In genomic region chr8:122658807-122659160, GRCm38 (mm10) we compare ENCODE assay signal across 29 mouse cellular contexts. TPM values are rescaled to one million over a fixed set of nuclear protein-coding genes. Genes with fewer than 3 reads are reported as not detected.
DNase-seq lines count a peak whose midpoint lies in the region; ATAC-seq and TF ChIP-seq lines count a peak whose summit lies in the region.
"Had no signal": no experiment of that assay in that cellular context is flagged by ENCODE, and none has a peak within 500 bp of the region (broad histone marks: within the 10 kb centered on the region; RNA-seq: fewer than 3 reads in every experiment).

No protein-coding gene starts in this region.

- no peaks in the 10 kb centered on the region for H3K27me3 ChIP-seq in heart, adult 2 months (ENCODE audit: control insufficient read depth, insufficient read depth, low read length)
- no peaks in the 10 kb centered on the region for H3K27me3 ChIP-seq in stomach, embryonic 14.5 days (ENCODE audit: control insufficient read depth, insufficient read depth, low read length)
- no peaks in the 10 kb centered on the region for H3K27me3 ChIP-seq in stomach, postnatal 0 days (ENCODE audit: control insufficient read depth, insufficient read depth, low read length)
- no peaks in the 10 kb centered on the region for H3K27me3 ChIP-seq in limb, embryonic 11.5 days (ENCODE audit: control insufficient read depth, insufficient read depth, low read length)
- no peaks in the 10 kb centered on the region for H3K27me3 ChIP-seq in intestine, postnatal 0 days (replicated peaks; ENCODE audit: control insufficient read depth, insufficient read depth, low read length)
- H3K27me3 ChIP-seq in liver, embryonic 12.5 days (replicated peaks): no peaks in the 10 kb centered on the region
- H3K27me3 ChIP-seq: heart, embryonic 15.5 days; intestine, embryonic 15.5 days; liver, embryonic 13.5 days; midbrain, embryonic 13.5 days; neural tube, embryonic 12.5 days had no signal

- TF ChIP-seq POLR2A in heart, adult 2 months (IDR thresholded peaks at IDR 0.05; ENCODE audit: insufficient read depth, low read depth, low read length): no peak

- ATAC-seq in stomach, embryonic 14.5 days (ENCODE audit: insufficient number of reproducible peaks, insufficient read depth, low FRiP score, low read depth): no peak
- no peak for ATAC-seq in stomach, postnatal 0 days (ENCODE audit: low FRiP score, low TSS enrichment)
- 0 out of 2 replicates have a peak, but pooled peaks have one; percentile 23 for ATAC-seq in limb, embryonic 11.5 days (ENCODE audit: insufficient number of reproducible peaks, low FRiP score, low TSS enrichment, low read depth)
- ATAC-seq in intestine, postnatal 0 days: no peak
- ATAC-seq in liver, embryonic 12.5 days: no peak
- ATAC-seq: forebrain, embryonic 14.5 days; hindbrain, embryonic 16.5 days; intestine, embryonic 15.5 days; midbrain, embryonic 13.5 days had no signal

- 84% methylated on average over 9 of the region's 9 CpGs for WGBS in heart, adult 2 months
- WGBS in stomach, embryonic 14.5 days: 55% methylated on average over 9 of the region's 9 CpGs
- 61% methylated on average over 9 of the region's 9 CpGs for WGBS in stomach, postnatal 0 days
- WGBS in limb, embryonic 11.5 days: 17% methylated on average over 9 of the region's 9 CpGs
- 80% methylated on average over 9 of the region's 9 CpGs for WGBS in intestine, postnatal 0 days
- WGBS in liver, embryonic 12.5 days (ENCODE audit: insufficient replicate concordance): 82% methylated on average over 9 of the region's 9 CpGs

- TF ChIP-seq CTCF in heart, adult 2 months (IDR thresholded peaks at IDR 0.05): no peak
- TF ChIP-seq CTCF in stomach, postnatal 0 days (IDR thresholded peaks at IDR 0.05; ENCODE audit: low read depth): no peak
- TF ChIP-seq CTCF in intestine, postnatal 0 days (IDR thresholded peaks at IDR 0.05; ENCODE audit: low read depth): no peak

- H3K4me3 ChIP-seq in heart, adult 2 months: no peak overlapping the region
- no peak overlapping the region for H3K4me3 ChIP-seq in stomach, embryonic 14.5 days (ENCODE audit: low read depth, low read length)
- no peak overlapping the region for H3K4me3 ChIP-seq in stomach, postnatal 0 days (ENCODE audit: low read depth, low read length)
- H3K4me3 ChIP-seq in limb, embryonic 11.5 days (ENCODE audit: low read depth, low read length): no peak overlapping the region
- no peak overlapping the region for H3K4me3 ChIP-seq in intestine, postnatal 0 days (ENCODE audit: low read depth, low read length)
- H3K4me3 ChIP-seq in liver, embryonic 12.5 days: no peak overlapping the region
- H3K4me3 ChIP-seq: heart, embryonic 15.5 days; intestine, embryonic 15.5 days; liver, embryonic 13.5 days; midbrain, embryonic 13.5 days; neural tube, embryonic 12.5 days had no signal

- H3K79me2 ChIP-seq in heart, adult 2 months (replicated peaks; ENCODE audit: control insufficient read depth, insufficient read depth, low read length): peaks cover 6% of the 10 kb centered on the region

- no peak overlapping the region for H3K9ac ChIP-seq in heart, adult 2 months (ENCODE audit: low read depth, low read length)
- no peak overlapping the region for H3K9ac ChIP-seq in stomach, embryonic 14.5 days (replicated peaks; ENCODE audit: low read depth, low read length)
- no peak overlapping the region for H3K9ac ChIP-seq in stomach, postnatal 0 days (ENCODE audit: low read length)
- H3K9ac ChIP-seq in limb, embryonic 11.5 days (ENCODE audit: low read length): no peak overlapping the region
- H3K9ac ChIP-seq in intestine, postnatal 0 days (ENCODE audit: low read depth, low read length): no peak overlapping the region
- no peak overlapping the region for H3K9ac ChIP-seq in liver, embryonic 12.5 days
- H3K9ac ChIP-seq: heart, embryonic 15.5 days; intestine, embryonic 15.5 days; liver, embryonic 13.5 days; midbrain, embryonic 13.5 days; neural tube, embryonic 12.5 days had no signal

- no peaks in the 10 kb centered on the region; the same call in 1 of the 2 replicates for H3K36me3 ChIP-seq in heart, adult 2 months (ENCODE audit: control insufficient read depth, insufficient read depth, low read length)
- H3K36me3 ChIP-seq in stomach, embryonic 14.5 days (ENCODE audit: control insufficient read depth, insufficient read depth, low read length): no peaks in the 10 kb centered on the region
- no peaks in the 10 kb centered on the region for H3K36me3 ChIP-seq in stomach, postnatal 0 days (ENCODE audit: control insufficient read depth, insufficient read depth, low read length)
- H3K36me3 ChIP-seq in limb, embryonic 11.5 days (ENCODE audit: control insufficient read depth, insufficient read depth, low read length): no peaks in the 10 kb centered on the region
- no peaks in the 10 kb centered on the region; the same call in 1 of the 2 replicates for H3K36me3 ChIP-seq in intestine, postnatal 0 days (ENCODE audit: control insufficient read depth, insufficient read depth)
- peaks cover 53% of the 10 kb centered on the region for H3K36me3 ChIP-seq in liver, embryonic 12.5 days
- H3K36me3 ChIP-seq: heart, embryonic 15.5 days; intestine, embryonic 15.5 days; midbrain, embryonic 13.5 days; neural tube, embryonic 12.5 days had no signal

- no peak overlapping the region for H3K4me2 ChIP-seq in stomach, embryonic 14.5 days (replicated peaks; ENCODE audit: low read depth, low read length)
- H3K4me2 ChIP-seq in stomach, postnatal 0 days (replicated peaks; ENCODE audit: low read depth): no peak overlapping the region
- peak overlapping the region; percentile 24; the same call in 1 of the 2 replicates for H3K4me2 ChIP-seq in limb, embryonic 11.5 days (ENCODE audit: low read depth, severe bottlenecking)
- no peak overlapping the region for H3K4me2 ChIP-seq in intestine, postnatal 0 days (replicated peaks; ENCODE audit: low read depth)
- no peak overlapping the region for H3K4me2 ChIP-seq in liver, embryonic 12.5 days
- H3K4me2 ChIP-seq: heart, embryonic 15.5 days; intestine, embryonic 15.5 days; liver, embryonic 13.5 days; midbrain, embryonic 13.5 days; neural tube, embryonic 12.5 days had no signal

- H3K4me1 ChIP-seq in heart, adult 2 months (ENCODE audit: control insufficient read depth, insufficient read depth, low read length): peaks cover 64% of the 10 kb centered on the region
- H3K4me1 ChIP-seq in stomach, embryonic 14.5 days (ENCODE audit: control insufficient read depth, insufficient read depth, low read length): peaks cover 48% of the 10 kb centered on the region
- H3K4me1 ChIP-seq in stomach, postnatal 0 days (replicated peaks; ENCODE audit: control insufficient read depth, insufficient read depth): peaks cover 3% of the 10 kb centered on the region; the same call in 1 of the 2 replicates
- peaks cover 67% of the 10 kb centered on the region for H3K4me1 ChIP-seq in limb, embryonic 11.5 days (ENCODE audit: control insufficient read depth, insufficient read depth, low read length)
- no peaks in the 10 kb centered on the region for H3K4me1 ChIP-seq in intestine, postnatal 0 days (replicated peaks; ENCODE audit: control insufficient read depth, insufficient read depth, low read length)
- H3K4me1 ChIP-seq in liver, embryonic 12.5 days: peaks cover 31% of the 10 kb centered on the region

- TF ChIP-seq EP300 in heart, adult 2 months (IDR thresholded peaks at IDR 0.05; ENCODE audit: insufficient read depth, low read depth, low read length): no peak
- no peak for TF ChIP-seq EP300 in stomach, postnatal 0 days (optimal IDR thresholded peaks at IDR 0.05)

- DNase-seq in heart, adult 2 months: no peak
- no peak for DNase-seq in heart, postnatal 25 days (ENCODE audit: low spot score)
- no peak for DNase-seq in stomach, postnatal 0 days (ENCODE audit: low spot score)
- peak; percentile 62 for DNase-seq in limb, embryonic 11.5 days (ENCODE audit: low spot score)
- DNase-seq: cerebellum, adult 11-12 months; cerebellum, postnatal 25 days; gastrocnemius, postnatal 25 days; heart, postnatal 4 days; kidney, adult 9 months; kidney, postnatal 36 days; liver, embryonic 13.5 days; lung, adult 2 months; lung, postnatal 14 days; right cerebral cortex, postnatal 14 days; thymus, postnatal 25 days had no signal

- H3K27ac ChIP-seq in heart, adult 2 months: peak overlapping the region; percentile 5
- peak overlapping the region; percentile 15; the same call in 1 of the 2 replicates for H3K27ac ChIP-seq in stomach, embryonic 14.5 days (ENCODE audit: low read length)
- no peak overlapping the region for H3K27ac ChIP-seq in stomach, postnatal 0 days (replicated peaks)
- H3K27ac ChIP-seq in limb, embryonic 11.5 days (replicated peaks; ENCODE audit: low read depth, low read length): peak overlapping the region; percentile 86
- no peak overlapping the region for H3K27ac ChIP-seq in intestine, postnatal 0 days (ENCODE audit: low read depth, low read length)
- no peak overlapping the region for H3K27ac ChIP-seq in liver, embryonic 12.5 days
- H3K27ac ChIP-seq: heart, embryonic 15.5 days; liver, embryonic 13.5 days; midbrain, embryonic 13.5 days; neural tube, embryonic 12.5 days had no signal

- H3K9me3 ChIP-seq in stomach, embryonic 14.5 days (ENCODE audit: control insufficient read depth, low read depth, low read length): no peaks in the 10 kb centered on the region
- no peaks in the 10 kb centered on the region for H3K9me3 ChIP-seq in stomach, postnatal 0 days (ENCODE audit: control insufficient read depth, low read length)
- no peaks in the 10 kb centered on the region for H3K9me3 ChIP-seq in limb, embryonic 11.5 days (ENCODE audit: control insufficient read depth, low read length)
- H3K9me3 ChIP-seq in intestine, postnatal 0 days (ENCODE audit: control insufficient read depth): no peaks in the 10 kb centered on the region
- H3K9me3 ChIP-seq in liver, embryonic 12.5 days (replicated peaks): no peaks in the 10 kb centered on the region
- H3K9me3 ChIP-seq: heart, embryonic 15.5 days; intestine, embryonic 15.5 days; liver, embryonic 13.5 days; midbrain, embryonic 13.5 days; neural tube, embryonic 12.5 days had no signal

- intact Hi-C loops in heart, adult 2 months (cut with DNase I): no loop called here
- intact Hi-C loops in heart, postnatal 25 days (cut with DNase I): no loop called here

RNA-seq across cellular contexts. Expression of gene Pabpn1l, which starts 36.2 kb away (rescaled TPM):
- under 1 TPM in 1 of 2 experiments, not detected in 1; 0.52 TPM for total RNA-seq in heart, adult 2 months (2021)
- polyA plus RNA-seq in heart, adult 2 months (2012; rRNA removed): 0.10 TPM in 1 of 2 replicates, not detected in the other
- total RNA-seq in heart, postnatal 25 days (2021): not detected
- not detected in 2 replicates for polyA plus RNA-seq in stomach, embryonic 14.5 days (2014; fragmentation: Nextera tagmentation; extraction: Ambion mirVana)
- polyA plus RNA-seq in stomach, postnatal 0 days (2015; fragmentation: Nextera tagmentation; extraction: Ambion mirVana): 0.08 TPM in 1 of 2 replicates, not detected in the other
- polyA plus RNA-seq in limb, embryonic 11.5 days (2014; fragmentation: Nextera tagmentation; extraction: Ambion mirVana): not detected in 2 replicates
- polyA plus RNA-seq in intestine, postnatal 0 days (2015; fragmentation: Nextera tagmentation; extraction: Ambion mirVana): 0.13 TPM in 1 of 2 replicates, not detected in the other
- not detected in 2 replicates for polyA plus RNA-seq in liver, embryonic 12.5 days (2016; fragmentation: Nextera tagmentation; extraction: Ambion mirVana)
- total RNA-seq: adrenal gland, adult 18-20 months; adrenal gland, postnatal 4 days; ES-E14; gastrocnemius, postnatal 25 days; heart, postnatal 4 days; left cerebral cortex, postnatal 25 days; monocyte, adult 5-6 weeks had no signal
- polyA plus RNA-seq: forebrain, embryonic 14.5 days; heart, embryonic 15.5 days; hindbrain, embryonic 16.5 days; intestine, embryonic 15.5 days; liver, embryonic 13.5 days; lung, adult 2 months; midbrain, embryonic 13.5 days; neural tube, embryonic 12.5 days had no signal

RNA-seq across cellular contexts. Expression of gene Cbfa2t3, which starts 40.1 kb away (rescaled TPM):
- 10 to 100 TPM; 21.8 to 22.3 TPM for total RNA-seq in heart, adult 2 months (2021)
- polyA plus RNA-seq in heart, adult 2 months (2012; rRNA removed): 10.2 and 10.9 TPM in 2 replicates
- 10 to 100 TPM; 18.5 to 25.3 TPM for total RNA-seq in heart, postnatal 25 days (2021)
- 4.1 and 4.4 TPM in 2 replicates for polyA plus RNA-seq in stomach, embryonic 14.5 days (2014; fragmentation: Nextera tagmentation; extraction: Ambion mirVana)
- 1.8 and 2.4 TPM in 2 replicates for polyA plus RNA-seq in stomach, postnatal 0 days (2015; fragmentation: Nextera tagmentation; extraction: Ambion mirVana)
- 3.3 and 4.5 TPM in 2 replicates for polyA plus RNA-seq in limb, embryonic 11.5 days (2014; fragmentation: Nextera tagmentation; extraction: Ambion mirVana)
- polyA plus RNA-seq in intestine, postnatal 0 days (2015; fragmentation: Nextera tagmentation; extraction: Ambion mirVana): 5.9 and 7.6 TPM in 2 replicates
- 7.7 and 8.0 TPM in 2 replicates for polyA plus RNA-seq in liver, embryonic 12.5 days (2016; fragmentation: Nextera tagmentation; extraction: Ambion mirVana)

RNA-seq across cellular contexts. Expression of gene Trappc2l, which starts 47.3 kb away (rescaled TPM):
- total RNA-seq in heart, adult 2 months (2021): 10 to 100 TPM; 58.6 to 65.4 TPM
- 161 and 207 TPM in 2 replicates for polyA plus RNA-seq in heart, adult 2 months (2012; rRNA removed)
- total RNA-seq in heart, postnatal 25 days (2021): 10 to 100 TPM; 58.4 to 62.8 TPM
- polyA plus RNA-seq in stomach, embryonic 14.5 days (2014; fragmentation: Nextera tagmentation; extraction: Ambion mirVana): 55.9 and 66.9 TPM in 2 replicates
- 48.0 and 49.5 TPM in 2 replicates for polyA plus RNA-seq in stomach, postnatal 0 days (2015; fragmentation: Nextera tagmentation; extraction: Ambion mirVana)
- 45.0 and 45.4 TPM in 2 replicates for polyA plus RNA-seq in limb, embryonic 11.5 days (2014; fragmentation: Nextera tagmentation; extraction: Ambion mirVana)
- polyA plus RNA-seq in intestine, postnatal 0 days (2015; fragmentation: Nextera tagmentation; extraction: Ambion mirVana): 136 and 144 TPM in 2 replicates
- 27.2 and 30.0 TPM in 2 replicates for polyA plus RNA-seq in liver, embryonic 12.5 days (2016; fragmentation: Nextera tagmentation; extraction: Ambion mirVana)

RNA-seq across cellular contexts. Expression of gene Galns, which starts 47.5 kb away (rescaled TPM):
- total RNA-seq in heart, adult 2 months (2021): 1 to 10 TPM; 3.1 to 3.2 TPM
- polyA plus RNA-seq in heart, adult 2 months (2012; rRNA removed): 4.9 and 5.0 TPM in 2 replicates
- total RNA-seq in heart, postnatal 25 days (2021): 1 to 10 TPM; 2.9 to 3.4 TPM
- polyA plus RNA-seq in stomach, embryonic 14.5 days (2014; fragmentation: Nextera tagmentation; extraction: Ambion mirVana): 12.6 and 14.6 TPM in 2 replicates
- 8.2 TPM in 2 replicates for polyA plus RNA-seq in stomach, postnatal 0 days (2015; fragmentation: Nextera tagmentation; extraction: Ambion mirVana)
- 5.2 and 5.5 TPM in 2 replicates for polyA plus RNA-seq in limb, embryonic 11.5 days (2014; fragmentation: Nextera tagmentation; extraction: Ambion mirVana)
- 58.1 and 59.0 TPM in 2 replicates for polyA plus RNA-seq in intestine, postnatal 0 days (2015; fragmentation: Nextera tagmentation; extraction: Ambion mirVana)
- polyA plus RNA-seq in liver, embryonic 12.5 days (2016; fragmentation: Nextera tagmentation; extraction: Ambion mirVana): 4.6 TPM in 2 replicates

Comparison
In these comparisons a context has a peak if more than half of its experiments do, and no peak if none do; other contexts are left out.
1. H3K27ac ChIP-seq: peak in heart, adult 2 months (single experiment), stomach, embryonic 14.5 days (single experiment) and limb, embryonic 11.5 days (single experiment); none in stomach, postnatal 0 days (single experiment), intestine, postnatal 0 days (single experiment) and liver, embryonic 12.5 days (single experiment).